Mouse (Mus musculus): ENCODE results near the gene Zc3hc1. TPM values are rescaled to one million over a fixed set of nuclear protein-coding genes. Genes with fewer than 3 reads are reported as not detected.
"Not testable (repeated sequence)": the region's sequence is repeated elsewhere in the genome, so short reads cannot be mapped to it uniquely, and the experiment has no call there.

Zc3hc1 gene
- 31.0 and 35.6 TPM in 2 replicates for total RNA-seq (2015)
- total RNA-seq (2017) = 41.4 and 49.9 TPM in 2 replicates

DNA sequence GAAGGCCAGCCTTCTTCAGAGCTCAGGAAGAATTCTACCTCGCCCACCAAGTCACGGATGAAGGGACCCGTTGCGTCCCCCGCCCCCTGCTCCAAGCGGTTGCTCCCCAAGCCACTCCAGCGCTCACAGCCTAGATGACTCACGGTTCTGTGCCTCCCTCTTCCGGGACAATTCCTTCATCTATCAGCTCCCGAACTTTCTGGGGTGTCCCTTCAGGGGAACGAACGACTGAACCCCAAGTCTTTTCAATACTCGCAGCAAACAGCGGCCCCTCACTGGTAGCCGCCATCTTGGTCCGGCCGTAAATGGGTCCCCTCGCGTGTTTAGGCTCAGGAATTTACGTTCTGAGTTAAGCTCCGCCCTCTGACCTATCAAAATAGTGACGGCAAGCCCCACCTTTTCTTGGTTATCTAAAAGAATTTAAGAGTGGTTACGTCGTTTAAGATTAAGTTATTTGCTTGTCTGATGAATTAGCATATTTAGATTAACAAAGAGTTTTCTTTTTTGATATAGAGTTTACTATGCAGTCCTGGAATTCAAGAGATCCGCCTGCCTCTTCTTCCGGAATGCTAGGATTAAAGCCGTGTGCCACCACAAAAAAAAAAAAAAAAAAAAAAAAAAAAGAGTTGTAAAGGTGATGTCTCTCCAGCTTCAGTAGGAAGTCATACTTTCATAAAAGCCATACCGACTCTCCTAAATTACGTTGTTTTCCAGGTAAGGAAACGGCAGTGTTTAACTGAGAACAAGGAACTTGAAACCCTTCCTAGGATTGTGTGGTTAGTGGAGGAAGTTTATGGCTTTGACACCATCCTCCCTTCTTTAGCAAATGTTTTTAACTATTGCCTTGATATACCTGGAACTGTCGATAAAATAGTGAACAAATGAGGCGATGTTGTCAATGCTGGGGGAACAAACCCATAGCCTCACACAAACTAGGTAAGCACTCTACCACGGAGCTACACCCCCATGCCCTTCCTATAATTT lies at the start of gene Zc3hc1:
Gene Zc3hc1, minus strand, starts transcription at position 315 of the 984 bp plus-strand sequence.
- ATAC-seq (replicated peaks; ENCODE audit: poor library complexity) = peak; percentile 100

GRCm38 (mm10) chr6:30439576-30439975 lies 48.7 kb upstream of the Zc3hc1 start:
- no peak for ATAC-seq (replicated peaks; ENCODE audit: poor library complexity)

- no peak for ATAC-seq (replicated peaks; ENCODE audit: poor library complexity)
Measured at GRCm38 (mm10) chr6:30437054-30437453, 46.2 kb upstream of the Zc3hc1 start.

DNA sequence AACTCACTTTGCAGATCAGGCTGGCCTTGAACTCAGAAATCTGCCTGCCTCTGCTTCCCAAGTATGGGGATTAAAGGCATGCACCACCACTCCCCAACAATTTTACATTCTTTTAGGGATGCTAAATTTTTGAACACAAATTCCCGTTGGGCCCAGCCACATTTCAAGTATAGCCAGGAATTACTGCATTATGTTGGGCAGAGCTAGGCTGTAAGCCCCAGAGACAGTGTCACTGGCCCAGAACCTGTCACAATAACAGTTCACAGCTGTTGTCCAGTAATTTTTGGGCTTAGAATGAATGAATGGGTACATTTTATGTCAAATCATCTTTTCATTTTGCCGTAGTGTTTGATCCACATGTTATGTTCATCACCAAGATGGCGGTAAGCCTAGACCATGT lies 45.6 kb upstream of the Zc3hc1 start:
- no peak for ATAC-seq (replicated peaks; ENCODE audit: poor library complexity)

- no peak for ATAC-seq (replicated peaks; ENCODE audit: poor library complexity)
Measured at GRCm38 (mm10) chr6:30432461-30433192, 41.8 kb upstream of the Zc3hc1 start.

GRCm38 (mm10) chr6:30416801-30417200 lies 26.0 kb upstream of the Zc3hc1 start:
- no peak for ATAC-seq (replicated peaks; ENCODE audit: poor library complexity)

GRCm38 (mm10) chr6:30416126-30416525 lies 25.3 kb upstream of the Zc3hc1 start:
- ATAC-seq (replicated peaks; ENCODE audit: poor library complexity) = no peak

GRCm38 (mm10) chr6:30411311-30411710 lies 20.5 kb upstream of the Zc3hc1 start:
- no peak for ATAC-seq (replicated peaks; ENCODE audit: poor library complexity)

GRCm38 (mm10) chr6:30409399-30410093 lies 18.7 kb upstream of the Zc3hc1 start:
- no peak for ATAC-seq (replicated peaks; ENCODE audit: poor library complexity)

GRCm38 (mm10) chr6:30408276-30408675 lies 17.4 kb upstream of the Zc3hc1 start:
- ATAC-seq (replicated peaks; ENCODE audit: poor library complexity) = no peak

DNA sequence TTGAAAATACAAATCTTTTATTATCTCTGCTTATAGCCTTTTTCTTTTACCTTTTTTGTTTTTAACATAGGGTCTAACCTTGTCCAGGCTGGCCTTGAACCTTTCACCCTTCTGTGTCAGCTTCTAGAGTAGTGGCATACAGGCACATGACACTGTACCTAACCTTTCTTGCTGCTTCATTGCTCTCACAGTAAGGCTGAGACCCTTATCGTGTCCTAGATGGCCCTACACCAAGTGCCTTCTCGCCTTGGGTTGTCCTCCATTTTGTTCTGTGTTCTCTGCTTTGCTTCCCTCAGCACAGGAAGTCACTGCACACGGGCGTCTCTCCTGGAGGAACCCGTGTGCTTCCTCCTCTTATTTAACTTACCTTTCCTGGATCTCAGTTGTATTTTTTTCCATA lies 13.8 kb upstream of the Zc3hc1 start:
- no peak for ATAC-seq (replicated peaks; ENCODE audit: poor library complexity)

GRCm38 (mm10) chr6:30403465-30403864 lies 12.6 kb upstream of the Zc3hc1 start:
- ATAC-seq (replicated peaks; ENCODE audit: poor library complexity) = peak; percentile 73

DNA sequence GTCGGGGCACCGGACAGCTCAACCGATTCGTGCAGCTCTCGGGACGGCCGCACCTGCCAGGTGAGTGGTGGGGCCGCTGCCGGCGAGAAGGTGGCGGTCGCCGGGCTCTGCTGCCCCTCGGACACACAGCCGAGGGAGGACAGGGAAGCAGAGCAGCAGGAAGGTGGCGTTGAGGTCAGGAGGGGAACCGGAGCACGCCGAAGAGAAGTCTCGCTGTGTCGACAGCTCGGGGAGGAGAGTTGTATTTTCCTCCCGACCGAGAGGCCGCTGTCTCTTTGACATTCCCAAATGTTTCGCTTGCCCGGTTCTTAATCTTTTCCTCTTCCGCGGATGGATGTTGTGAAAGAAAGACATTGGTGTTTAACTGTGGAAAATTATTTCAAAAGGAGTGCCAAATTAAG lies 11.3 kb upstream of the Zc3hc1 start:
- ATAC-seq (replicated peaks; ENCODE audit: poor library complexity) = no peak

DNA sequence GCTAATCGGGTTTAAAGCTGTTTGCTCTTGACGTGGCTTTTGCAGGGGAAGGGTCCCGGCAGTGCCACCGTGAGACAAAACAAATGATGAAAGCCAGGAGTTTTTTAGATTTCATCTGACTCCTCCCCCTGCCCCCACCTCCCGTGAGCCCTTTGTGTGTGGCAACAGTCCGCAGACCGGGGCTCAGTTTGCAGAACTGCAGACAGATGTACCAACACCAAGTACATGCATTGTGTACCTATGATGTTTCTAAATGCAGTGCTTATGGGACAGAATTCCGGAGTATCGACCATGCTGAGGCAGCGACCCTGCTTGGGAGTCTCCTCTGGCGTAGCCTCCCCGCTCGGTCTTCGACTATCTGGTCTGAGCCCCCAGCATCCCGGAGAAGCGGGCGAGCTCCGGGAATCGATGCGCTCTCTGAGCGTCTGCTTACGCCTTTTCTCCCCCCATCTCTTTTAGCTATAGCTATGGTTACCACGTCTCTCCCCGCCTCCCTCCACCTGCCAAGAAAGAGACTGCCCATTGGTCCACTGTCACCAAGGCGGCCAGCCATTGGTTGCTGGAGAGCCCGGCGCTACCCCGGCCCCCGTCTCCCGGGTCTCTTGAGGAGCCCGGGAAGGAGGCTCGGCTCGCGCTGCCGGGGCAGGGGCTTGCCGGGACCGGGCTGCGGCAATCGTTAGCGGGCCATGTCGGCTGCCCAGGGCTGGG lies 10.6 kb upstream of the Zc3hc1 start, which contains the start of gene Klhdc10:
Gene Klhdc10, plus strand, starts transcription at position 561 of the 708 bp plus-strand sequence.
- ATAC-seq (replicated peaks; ENCODE audit: poor library complexity) = peak; percentile 96

- no peak for ATAC-seq (replicated peaks; ENCODE audit: poor library complexity)
Measured at GRCm38 (mm10) chr6:30400716-30401115, 9.9 kb upstream of the Zc3hc1 start.

DNA sequence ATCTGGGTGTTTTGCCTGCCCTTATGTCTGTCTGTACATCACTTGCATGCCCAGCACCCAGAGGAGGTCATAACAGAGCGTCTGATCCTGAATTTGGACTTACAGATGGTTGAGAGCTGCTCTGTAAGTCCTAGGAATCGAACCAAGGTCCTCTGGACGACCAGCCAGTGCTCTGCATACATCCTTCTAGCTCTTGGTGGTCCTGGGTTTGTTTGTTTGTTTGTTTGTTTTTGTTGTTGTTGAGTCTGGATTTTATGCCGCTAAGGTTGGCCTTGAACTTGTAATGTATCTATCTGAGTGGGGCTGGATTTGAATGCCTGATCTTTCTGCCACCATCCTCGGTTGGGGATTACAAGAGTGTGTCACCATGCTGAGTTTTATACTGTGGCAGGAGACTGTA lies 9.3 kb upstream of the Zc3hc1 start:
- ATAC-seq (replicated peaks; ENCODE audit: poor library complexity) = no peak

- ATAC-seq (replicated peaks; ENCODE audit: poor library complexity) = no peak
Measured at GRCm38 (mm10) chr6:30391996-30392395, 1.2 kb upstream of the Zc3hc1 start.

- ATAC-seq (replicated peaks; ENCODE audit: poor library complexity) = not testable (repeated sequence)
Measured at GRCm38 (mm10) chr6:30390271-30390670, 557 bp downstream of the Zc3hc1 start.

DNA sequence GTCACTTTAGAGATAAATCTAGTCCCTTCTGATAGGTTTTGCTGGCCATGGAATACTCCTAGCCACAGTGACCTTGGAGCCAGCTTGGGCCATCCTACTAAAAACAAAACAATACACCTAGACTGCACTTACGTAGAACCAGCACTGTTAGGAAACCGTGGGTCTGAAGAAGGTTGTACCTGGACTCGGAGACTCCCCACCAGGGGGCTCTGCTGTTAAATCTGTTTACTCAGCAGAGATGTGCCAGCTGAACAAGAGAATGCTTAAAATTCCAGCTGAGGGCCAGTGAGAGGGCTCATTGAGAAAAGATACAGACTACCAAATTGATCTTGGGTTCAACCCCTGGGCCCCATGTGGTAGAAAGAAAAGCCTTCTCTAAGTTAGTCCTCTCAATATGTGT lies 9.7 kb downstream of the Zc3hc1 start:
- ATAC-seq (replicated peaks; ENCODE audit: poor library complexity) = no peak; the same call in 1 of the 2 replicates

GRCm38 (mm10) chr6:30375791-30376190 lies 15.0 kb downstream of the Zc3hc1 start:
- no peak for ATAC-seq (replicated peaks; ENCODE audit: poor library complexity)
